Mouse (Mus musculus) spleen, postnatal 4 days (tissue): ENCODE measurements around the gene Sapcd1.

ENCODE experiments used
- DNase-seq, 2 experiments: peaks; one replicate each; pipeline ENCODE4 v3.0.0; 2022; ENCODE audit warnings: low spot score in 2 of 2

Gene Sapcd1

DNA sequence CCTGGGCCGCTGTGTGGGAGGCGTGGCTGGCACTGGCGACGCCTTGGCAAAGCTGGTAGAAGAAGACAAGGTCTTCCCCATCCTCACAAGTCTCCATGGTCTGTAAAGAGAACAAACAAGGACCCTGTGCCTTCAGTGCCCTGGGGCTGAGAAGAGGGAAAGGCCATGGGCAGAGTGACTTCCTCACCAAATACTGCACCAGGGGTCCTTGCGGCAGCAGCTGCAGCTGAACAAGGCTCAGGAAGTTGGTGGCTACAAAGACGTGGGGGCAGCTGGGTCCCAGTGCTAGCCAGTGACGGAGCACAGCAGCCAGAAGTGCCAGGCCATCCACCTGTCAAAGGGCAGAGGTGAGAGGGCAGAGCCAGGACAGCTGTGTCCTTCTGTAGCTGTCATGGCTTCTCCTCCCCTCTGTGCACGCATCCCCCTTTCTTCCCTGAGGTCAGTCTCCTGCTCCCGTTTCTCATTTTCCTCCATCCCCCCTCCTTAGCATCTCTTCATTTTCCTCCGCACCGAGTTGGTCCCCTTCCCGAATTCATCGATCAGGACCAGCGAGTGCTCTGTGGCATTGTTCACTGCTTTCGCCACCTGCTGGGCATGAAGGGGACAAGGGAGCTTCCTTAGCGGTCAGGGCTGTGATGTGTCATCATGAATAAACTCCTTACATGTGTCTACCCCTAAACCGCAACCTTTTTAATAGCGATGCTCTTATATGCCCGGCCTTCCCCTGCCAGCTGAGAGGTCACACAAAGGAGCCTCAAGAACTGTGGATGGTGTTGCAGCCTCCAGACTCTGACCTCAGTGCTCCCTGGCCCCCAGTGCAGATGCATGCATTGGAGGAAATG, 2.1 kb upstream of the Sapcd1 start:
- DNase-seq, result peak in 1 of 2 experiments; percentile 73

DNA sequence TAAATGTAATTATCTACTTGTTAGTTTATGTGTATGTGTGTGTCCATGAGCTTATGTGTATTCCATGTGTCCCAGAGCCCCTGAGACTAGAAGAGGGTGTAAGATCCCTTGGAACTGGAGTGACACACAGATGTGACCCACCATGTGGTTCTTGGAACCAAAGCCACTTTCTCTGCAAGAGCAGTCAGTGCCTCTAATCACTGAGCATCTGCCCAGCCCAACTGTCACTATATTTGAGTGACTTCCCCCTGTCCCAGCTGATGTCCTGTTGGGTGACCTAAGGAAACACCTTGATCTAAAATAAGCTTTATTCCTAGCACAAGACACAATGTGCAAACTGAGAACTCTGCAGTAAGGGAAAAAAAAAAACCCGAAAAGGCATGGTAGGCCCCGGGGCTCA, 499 bp upstream of the Sapcd1 start:
- no peak for DNase-seq

DNA sequence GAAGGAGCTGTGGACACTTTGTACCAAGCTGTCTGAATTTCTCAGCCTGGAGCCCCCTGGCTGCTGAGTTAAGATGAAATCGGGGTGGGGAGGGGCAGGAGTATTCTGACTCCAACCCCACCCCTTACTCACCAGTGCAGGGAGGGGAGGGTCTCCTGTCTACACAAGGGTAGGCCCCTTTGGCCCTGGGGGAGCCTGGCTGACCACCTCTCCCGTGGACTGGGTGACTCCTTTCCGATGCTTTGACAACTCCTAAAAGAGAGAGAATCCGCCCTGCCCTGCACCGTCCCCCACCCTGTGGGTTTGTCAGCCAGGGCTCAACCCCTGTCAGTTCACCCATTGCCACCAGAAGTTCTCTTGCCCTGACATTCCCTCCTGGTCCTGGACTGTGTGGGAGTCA, 1.6 kb downstream of the Sapcd1 start:
- DNase-seq, result peak in 1 of 2 experiments; percentile 61

DNA sequence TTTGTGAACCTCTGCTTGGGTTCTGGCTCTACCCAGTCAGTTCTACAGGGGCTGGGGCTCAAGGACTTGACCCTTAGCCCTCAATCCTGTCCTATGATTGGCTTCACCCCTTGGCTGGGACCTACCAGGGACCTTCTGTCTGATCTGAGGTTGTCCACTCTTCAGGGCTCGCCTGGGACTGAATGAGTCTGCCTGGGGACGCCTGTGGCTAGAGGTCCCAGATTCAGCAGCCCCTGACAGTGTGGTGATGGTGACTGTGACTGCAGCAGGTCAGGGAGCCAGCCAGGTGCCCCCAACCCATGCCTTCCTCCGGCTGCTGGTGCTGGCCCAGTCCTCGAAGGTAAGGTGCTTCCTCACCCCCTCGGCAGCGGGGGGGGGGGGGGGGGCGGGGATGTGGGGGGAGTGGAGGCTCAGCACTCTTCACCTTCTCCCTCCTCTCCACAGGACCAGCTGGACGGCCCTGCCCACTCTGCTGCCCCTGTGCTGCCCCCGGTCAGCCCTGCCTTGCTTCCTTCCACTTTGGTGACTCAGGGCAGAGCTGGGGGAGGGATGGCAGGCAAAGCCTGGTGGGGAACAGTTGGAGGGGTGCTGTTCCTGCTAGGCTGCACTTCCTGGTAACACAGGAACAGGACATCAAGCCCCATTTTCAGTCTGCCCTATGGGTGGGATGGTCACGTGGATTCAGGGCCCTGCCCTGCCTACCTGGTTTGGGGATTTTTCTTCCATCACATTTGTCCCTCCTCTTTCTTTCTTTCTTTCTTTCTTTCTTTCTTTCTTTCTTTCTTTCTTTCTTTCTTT, 2.9 kb downstream of the Sapcd1 start:
- peak; percentile 15 to 65 for DNase-seq

DNA sequence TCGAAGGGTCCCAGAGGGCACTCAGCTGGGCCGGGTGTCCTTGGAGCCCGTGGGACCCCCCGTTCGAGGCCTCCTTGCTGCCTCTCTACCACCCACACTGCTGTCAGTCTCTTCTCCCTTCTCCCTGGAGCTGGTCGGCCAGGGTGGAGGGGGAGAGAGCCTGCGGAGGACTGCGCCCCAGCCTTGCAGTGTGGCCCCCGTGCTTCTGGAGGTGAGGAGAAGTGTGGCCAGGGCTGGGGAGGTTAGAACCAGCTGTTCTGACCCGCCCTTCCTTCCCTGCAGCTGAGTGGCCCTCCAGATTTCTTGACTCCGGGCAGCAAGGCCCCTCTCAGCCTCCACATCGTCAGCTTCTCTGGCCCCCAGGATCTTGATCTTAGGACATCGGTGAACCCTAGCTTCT, 3.6 kb downstream of the Sapcd1 start:
- peak; percentile 20 to 67 for DNase-seq

DNA sequence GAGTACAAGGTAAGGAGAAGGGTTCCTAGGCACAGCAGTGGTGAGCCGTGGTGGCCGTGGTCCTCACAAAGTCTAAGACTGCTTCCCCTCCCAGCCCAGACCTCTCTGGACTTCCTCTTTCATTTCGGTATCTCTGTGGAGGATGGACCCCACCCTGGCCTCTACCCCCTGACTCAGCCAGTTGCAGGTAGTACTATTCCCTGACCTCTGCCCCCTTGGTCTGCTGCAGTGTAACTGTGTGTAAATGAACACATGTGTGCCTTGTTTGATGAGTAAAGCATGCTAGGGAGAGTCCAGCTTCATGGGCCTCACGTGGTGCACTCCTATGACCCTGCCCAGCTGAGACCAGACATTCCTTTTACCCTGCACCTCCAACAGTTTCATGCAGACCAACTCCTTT, 4.1 kb downstream of the Sapcd1 start:
- DNase-seq, result peak in 1 of 2 experiments; percentile 27

DNA sequence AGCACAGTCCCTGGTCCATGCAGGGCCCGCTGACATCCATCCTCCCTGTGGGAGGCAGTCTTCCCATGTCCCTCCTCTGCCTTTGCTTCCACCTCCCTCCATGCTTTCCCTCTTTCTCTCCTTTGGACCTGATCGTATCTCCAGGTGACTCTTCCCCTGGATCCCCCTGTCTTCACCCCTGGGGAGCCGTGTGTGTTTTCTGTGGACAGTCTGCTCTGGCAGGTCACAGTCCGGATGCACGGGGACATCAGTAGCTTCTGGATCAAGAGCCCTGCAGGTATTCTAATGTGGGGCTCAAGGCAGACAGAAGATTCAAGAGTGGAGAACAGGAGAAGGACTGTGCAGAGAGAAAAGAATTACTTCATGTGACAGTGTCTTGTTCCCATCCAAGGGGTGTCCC, 4.6 kb downstream of the Sapcd1 start:
- DNase-seq, result peak in 1 of 2 experiments; percentile 60

DNA sequence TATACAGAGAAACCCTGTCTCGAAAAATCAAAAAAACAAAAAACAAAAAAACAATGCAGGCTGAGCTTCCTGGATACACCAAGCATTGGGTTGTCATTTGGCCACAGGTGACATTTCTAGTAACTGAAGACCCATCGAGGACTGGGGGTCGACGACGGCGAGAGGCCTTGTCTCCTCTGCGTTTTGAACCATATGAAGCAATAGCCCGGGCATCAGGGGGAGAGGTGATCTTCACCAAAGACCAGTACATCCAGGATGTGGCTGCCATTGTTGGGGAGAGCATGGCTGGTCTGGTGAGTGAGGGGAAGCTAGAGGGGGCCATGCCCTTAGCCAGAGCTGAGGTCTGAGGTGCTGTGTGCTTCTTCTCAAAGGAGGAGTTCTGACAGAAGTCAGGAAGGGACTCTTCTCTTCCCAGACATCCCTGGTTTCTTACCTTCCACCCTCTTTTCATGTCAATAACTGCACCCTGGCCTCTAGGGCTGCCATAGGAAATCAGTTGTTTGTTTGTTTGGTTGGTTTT, 5.2 kb downstream of the Sapcd1 start:
- peak in 1 of 2 experiments; percentile 64 for DNase-seq

DNA sequence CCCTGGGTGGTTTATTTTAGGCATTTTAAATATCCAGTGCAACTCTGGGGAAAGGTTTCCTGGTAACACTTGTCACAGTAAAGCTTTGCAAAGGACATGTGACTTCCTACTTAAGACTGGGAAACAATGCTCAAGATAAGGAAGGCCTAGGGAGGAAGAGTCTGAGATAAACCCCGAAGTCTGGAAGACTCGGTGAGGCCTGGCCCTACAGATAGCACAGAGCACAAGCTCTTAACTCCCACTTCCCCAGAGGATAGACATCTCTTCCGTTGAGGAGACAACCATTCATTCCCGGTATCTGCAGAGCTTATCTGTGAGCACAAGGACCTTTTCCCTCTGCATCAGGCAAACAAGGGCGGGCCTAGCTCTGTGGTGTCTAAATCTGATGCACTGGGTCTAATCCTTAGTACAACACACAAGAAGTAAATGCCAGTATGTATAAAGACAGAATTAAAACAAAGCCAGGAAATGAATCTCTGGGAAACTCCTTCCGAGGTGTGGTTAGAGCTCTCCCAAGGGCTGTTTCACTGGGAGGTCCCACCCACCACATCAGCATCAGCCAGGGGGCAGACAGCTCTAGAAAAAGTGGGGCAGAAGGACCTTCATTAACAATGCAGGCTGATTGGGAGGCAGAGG, 5.9 kb downstream of the Sapcd1 start:
- DNase-seq, result no peak

DNA sequence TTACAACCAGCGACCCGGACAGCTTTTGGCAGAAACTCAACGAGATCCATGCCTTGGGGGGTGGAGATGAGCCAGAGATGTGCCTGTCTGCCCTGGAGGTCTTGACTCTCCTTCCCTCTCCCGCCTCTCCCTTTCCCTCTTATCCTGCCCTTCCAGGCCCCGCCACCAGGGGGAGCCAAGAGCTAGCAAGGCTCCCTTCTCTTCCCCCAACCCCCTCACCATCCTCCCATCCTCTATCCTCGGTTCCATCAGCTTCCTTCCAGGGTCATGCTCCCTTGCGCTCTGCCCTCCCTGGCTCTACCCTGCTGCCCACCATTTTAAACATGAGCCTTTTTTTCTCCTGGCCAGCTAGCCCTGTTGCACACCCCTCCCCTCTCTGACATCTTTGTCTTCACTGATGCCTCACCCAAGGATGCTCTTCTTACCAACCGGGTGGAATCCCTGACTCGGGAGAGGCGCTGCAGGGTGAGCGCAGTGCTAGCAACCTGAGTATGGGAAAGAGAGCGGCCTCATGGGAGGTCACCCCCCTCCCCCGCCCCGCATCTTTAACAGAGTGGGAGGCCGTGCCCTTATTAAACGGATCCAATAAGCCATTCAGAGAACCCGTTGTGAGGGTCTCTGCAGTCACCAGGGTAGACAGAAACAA, 6.5 kb downstream of the Sapcd1 start:
- DNase-seq, result peak; percentile 89 to 98

DNA sequence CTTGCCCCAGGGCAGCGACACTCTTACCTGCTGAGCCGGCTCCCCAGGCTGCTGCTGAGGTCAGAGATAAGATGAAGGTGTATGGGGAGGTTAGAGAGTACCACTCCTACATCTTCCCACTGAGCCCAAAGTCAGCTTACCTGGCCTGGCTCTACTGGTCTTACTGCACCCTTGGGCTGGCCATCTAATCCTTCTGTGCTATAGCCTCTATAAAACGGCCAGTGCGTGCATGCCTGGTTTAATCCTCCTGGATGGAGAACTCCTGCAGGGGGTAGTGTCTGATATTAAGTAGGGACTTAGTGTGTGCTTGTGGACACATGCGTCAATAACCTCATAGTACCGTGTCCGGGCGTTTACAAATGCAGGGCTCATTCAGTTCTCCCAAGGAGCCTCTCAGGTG, 7.3 kb downstream of the Sapcd1 start:
- DNase-seq, result no peak

DNA sequence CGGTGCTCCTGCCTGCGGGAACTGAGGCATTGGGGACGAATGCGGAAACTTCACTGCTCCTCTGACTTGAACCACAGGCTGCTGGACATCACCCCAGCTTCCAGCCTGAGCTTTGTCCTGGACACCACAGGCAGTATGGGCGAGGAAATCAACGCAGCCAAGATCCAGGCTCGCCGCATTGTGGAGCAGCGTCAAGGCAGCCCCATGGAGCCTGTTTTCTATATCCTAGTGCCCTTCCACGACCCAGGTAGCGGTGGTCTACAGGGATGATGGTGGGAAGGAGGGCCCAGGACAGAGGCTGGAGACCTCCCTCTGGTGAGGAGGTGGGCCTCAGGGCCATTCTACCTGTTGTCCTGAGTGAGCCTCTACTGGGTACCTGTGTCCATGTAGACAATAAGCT, 7.9 kb downstream of the Sapcd1 start:
- DNase-seq, result no peak

DNA sequence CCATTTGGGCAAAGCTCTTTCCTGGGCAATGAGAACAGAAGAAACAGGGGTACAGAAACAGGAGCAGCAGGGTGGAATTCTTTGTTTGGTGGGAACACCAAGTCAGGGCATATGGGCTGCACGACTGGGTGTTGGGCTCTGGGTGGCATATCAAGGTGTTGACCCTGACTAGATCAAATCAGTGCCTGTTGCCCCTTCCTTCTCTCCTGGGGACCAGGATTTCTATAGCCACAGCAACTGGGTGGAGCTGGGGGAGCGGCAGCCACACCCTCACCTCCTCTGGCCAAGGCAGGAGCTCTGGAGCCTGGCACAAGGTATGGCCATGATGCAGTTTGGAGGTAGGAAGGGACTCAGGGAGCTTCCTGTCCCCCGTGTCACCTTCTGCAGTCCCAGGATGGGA, 9.6 kb downstream of the Sapcd1 start:
- peak in 1 of 2 experiments; percentile 57 for DNase-seq

DNA sequence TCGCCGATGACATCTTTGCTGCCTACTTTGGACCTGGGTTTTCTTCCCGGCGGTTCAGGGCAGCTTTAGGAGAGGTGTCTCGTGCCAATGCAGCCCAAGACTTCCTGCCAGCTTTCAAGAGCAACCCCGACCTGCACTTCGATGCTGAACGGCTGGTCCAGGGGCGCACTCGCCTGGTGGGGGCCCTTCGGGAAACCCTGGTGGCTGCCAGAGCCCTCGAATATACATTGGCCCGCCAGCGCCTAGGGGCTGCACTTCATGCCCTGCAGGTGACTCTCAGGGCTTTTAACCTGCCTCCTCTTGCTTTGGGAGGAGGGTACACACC, 10.1 kb downstream of the Sapcd1 start:
- DNase-seq, result peak in 1 of 2 experiments; percentile 61

DNA sequence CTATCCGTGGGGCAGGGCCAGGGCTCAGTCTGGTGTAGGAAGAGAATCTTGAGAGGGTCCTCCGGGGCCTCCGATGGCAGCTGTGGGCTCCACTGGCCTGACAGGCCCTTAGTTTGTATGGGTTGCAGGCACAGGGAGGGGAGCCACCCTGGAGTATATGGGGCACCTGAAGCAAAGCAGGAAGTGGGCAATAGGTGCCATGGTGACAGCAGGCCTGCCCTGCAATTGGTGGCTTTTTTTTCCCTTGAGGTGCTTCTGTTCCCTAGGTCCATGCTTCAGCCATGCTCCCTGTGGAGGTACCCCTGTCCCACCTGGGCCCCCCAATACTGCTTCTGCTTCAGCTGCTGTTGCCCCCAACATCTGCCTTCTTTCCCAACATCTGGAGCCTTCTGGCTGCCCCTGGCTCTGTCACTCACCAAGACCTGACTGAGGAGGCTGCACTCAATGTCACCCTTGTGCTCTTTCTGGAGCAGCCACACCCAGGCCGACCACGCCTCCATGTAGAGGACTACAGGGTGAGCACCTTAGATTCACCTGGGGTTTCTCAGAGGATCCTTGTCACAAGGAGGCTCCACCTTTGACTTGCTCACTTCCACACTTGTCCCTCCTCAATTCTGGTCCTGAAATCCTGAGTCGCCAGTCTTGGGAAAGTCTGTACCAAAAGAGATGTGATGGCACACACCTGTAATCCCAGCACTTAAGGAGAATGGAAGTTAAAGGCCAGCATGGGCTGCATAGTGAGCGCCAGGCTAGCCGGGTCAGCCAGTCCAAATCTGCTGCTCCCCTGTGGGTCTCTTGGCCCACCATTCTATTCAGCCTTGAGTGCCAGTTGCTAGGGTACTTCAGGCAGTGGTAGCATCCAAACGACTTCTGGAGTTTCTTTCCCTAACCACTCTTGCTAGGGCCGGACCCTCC, 10.8 kb downstream of the Sapcd1 start:
- DNase-seq, result peak; percentile 14 to 62

DNA sequence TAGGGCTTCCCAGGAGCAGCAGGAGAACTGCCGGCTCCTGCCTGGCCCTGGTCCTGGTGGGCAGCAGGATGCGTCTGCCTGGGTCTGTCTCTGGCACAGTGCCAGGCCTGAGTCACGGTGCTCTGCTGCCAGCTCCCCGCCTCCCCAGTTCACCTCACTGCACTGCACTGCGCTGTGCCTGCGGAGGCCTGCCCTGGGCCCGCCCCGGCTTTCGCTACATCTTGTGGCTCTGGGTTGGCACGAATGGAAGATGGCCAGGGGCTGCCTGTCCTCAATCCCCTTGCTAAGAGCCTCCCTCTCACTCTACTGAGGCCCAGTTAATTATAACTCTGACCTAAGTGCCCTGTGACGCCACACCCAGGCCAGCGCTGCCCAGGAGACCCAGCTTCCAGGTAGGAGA, 11.4 kb downstream of the Sapcd1 start, which contains the start of gene Vwa7:
Gene Vwa7, plus strand, starts transcription at position 204 of the 400 bp plus-strand sequence.
- DNase-seq, result peak; percentile 38 to 69

DNA sequence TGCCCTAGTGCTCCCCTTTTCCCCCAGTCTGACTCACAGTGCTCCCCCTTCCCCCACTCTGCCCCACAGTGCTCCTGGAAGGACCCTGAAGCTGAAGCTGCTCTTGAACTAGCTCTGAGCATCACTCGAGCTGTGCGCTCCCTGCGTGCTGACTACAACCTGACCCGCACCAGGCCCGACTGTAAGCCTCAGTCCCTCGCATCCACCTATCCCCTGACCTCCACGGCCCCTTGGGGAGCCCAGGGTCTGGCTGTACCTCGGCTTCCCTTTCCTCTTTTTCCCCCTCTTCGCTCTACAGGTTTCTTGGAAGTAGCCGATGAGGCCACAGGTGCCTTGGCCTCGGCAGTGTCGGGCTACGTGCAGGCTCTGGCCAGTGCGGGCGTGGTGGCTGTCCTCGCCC, 12.5 kb downstream of the Sapcd1 start:
- DNase-seq, result peak in 1 of 2 experiments; percentile 65

DNA sequence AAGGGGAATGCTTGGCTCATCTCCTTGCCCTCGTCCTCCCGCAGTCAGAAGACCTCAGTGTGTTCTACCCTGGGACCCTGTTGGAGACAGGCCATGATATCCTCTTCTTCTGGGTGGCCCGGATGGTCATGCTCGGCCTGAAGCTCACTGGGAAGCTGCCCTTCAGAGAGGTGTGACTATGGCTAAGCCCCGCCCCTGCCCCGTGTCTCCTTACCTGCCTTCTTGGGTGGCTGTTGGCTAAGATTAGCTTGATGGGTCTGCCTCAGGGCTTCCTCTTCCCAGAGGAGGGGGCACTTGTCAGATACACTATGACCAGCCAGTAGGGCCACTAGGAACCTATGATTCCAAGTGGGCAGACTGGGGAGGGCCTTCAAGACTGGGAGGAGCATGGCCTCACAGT, 14.6 kb downstream of the Sapcd1 start:
- DNase-seq, result peak in 1 of 2 experiments; percentile 11

DNA sequence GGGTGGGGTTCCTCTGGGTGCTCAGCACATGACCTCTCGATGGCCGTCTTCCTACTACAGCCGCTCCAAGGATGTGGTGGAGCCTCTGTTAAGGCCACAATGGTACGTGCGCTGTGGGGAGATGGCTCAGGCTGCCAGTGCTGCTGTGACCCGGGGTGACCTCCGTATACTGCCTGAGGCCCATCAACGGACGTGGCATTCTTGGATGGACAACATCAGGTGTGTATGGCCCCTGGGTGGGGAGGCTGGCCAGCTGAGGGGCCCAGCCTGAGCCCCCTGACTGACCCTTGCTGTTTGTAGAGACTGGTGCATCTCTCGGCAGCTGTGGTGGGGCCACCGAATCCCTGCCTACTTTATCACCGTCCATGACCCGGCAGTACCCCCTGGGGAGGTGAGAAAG, 15.4 kb downstream of the Sapcd1 start:
- no peak for DNase-seq

DNA sequence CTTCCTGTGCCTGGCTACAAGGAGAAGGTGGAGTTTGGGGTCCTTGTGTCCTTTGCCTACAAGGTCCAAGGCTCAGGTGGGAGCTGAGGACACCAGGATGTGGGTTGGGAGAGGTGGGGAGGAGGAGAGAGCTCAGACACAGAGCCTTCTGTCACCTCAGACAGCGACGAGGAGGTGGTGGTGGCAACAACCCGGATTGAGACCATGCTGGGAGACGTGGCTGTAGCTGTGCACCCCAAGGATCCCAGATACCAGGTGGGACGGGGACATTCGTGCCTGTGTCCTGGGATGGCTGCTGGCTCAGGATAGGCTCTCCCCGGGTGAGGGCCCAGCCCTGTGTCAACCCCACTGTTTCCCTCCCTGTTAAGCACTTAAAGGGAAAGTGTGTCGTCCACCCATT, 16.4 kb downstream of the Sapcd1 start:
- peak in 1 of 2 experiments; percentile 59 for DNase-seq

DNA sequence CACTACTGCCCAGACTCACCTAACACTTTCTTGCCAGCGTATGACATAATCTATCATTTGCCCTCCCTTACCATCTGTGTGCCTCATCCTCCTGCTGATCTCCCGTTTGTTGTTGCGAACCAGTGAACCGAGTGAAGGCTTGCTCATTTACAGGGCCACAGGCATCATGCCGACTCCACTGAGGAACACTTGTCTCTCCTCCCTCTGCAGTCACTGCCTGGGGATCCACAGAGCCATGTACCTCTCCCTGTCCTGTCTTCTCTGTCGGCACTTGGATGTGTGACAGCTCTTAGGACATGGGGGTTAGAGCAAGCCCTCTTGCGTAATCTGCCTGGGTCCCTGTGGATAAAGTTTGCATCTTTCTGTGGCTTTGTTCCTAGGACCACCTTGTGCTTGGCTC, 18.2 kb downstream of the Sapcd1 start:
- DNase-seq, result no peak
